Mouse (Mus musculus): ENCODE results near the gene Gid8. TPM values are rescaled to one million over a fixed set of nuclear protein-coding genes. Genes with fewer than 3 reads are reported as not detected.
A peak's percentile ranks its signal among the peaks of the same experiment; 100 is the strongest.

Gene Gid8
- total RNA-seq (2021) = 10 to 100 TPM; 59.3 to 61.3 TPM
- 38.9 and 70.7 TPM in 2 replicates for polyA plus RNA-seq (2012; rRNA removed)
- long read RNA-seq, transcript Gid8-201 (5 exons, 1,655 nt) = major isoform, 20 of 27 reads
- long read RNA-seq, partial matches to known transcripts = 3 of 27 reads
- long read RNA-seq, other reads (novel, unspliced or antisense) = 4 of 27 reads

DNA sequence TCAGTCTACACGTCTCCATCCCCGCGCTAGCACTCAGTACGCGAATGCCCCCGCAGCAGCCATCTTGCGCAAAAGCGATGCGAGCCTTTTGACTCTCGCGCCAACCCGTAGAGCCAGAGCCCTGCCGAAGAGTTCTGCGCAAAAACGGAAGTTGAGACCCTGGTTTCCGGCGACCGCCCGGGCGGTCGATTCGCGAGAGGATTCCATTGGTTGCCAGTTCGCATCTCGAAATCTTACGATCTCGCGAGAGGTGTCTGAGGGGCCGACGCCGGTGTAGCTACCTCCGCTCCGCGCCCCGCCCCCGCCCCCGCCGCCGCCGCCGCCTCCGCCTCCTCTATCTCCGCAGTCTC, at the start of gene Gid8, which contains the start of gene Dido1:
Gene Gid8 (plus strand): TSS at position 195 of the 350 bp plus-strand sequence.
Gene Dido1 (minus strand): TSS at position 77 of the 350 bp plus-strand sequence.
- H3K4me1 ChIP-seq (ENCODE audit: control insufficient read depth, insufficient read depth, low read length) = peaks cover 16% of the 10 kb centered on the region
- peak within 1 kb of the TSS; percentile 90 for H3K9ac ChIP-seq (ENCODE audit: low read depth, low read length)
- peak; percentile 79 for TF ChIP-seq POLR2A (IDR thresholded peaks at IDR 0.05; ENCODE audit: insufficient read depth, low read depth, low read length)
- TF ChIP-seq CTCF (IDR thresholded peaks at IDR 0.05) = no peak
- TF ChIP-seq EP300 (IDR thresholded peaks at IDR 0.05; ENCODE audit: insufficient read depth, low read depth, low read length) = 0 out of 2 replicates have a peak, but pooled peaks have one; percentile 57
- intact Hi-C loops (cut with DNase I) = loop anchor here (5.0 kb wide), 1 partner anchor 33 kb away; no protein-coding TSS in a partner anchor
- DNase-seq = peak; percentile 97 to 98
- no peaks in the 10 kb centered on the region for H3K27me3 ChIP-seq (ENCODE audit: control insufficient read depth, insufficient read depth, low read length)
- peaks cover 20% of the 10 kb centered on the region for H3K36me3 ChIP-seq (ENCODE audit: control insufficient read depth, insufficient read depth, low read length)
- H3K79me2 ChIP-seq (replicated peaks; ENCODE audit: control insufficient read depth, insufficient read depth, low read length) = peaks cover 12% of the 10 kb centered on the region
- under 1% methylated on average over 32 of the region's 43 CpGs for WGBS
- peak within 1 kb of the TSS; percentile 95 for H3K27ac ChIP-seq
- H3K4me3 ChIP-seq = peak within 1 kb of the TSS; percentile 89

GRCm38 (mm10) chr2:180660521-180660920, 49.4 kb upstream of the Gid8 start:
- Histone ChIP-seq H3K27me3 (ENCODE audit: control insufficient read depth, insufficient read depth, low read length) (no peaks in the 10 kb centered on the region), H3K9ac (ENCODE audit: low read depth, low read length) (no peak overlapping the region), H3K4me1 (ENCODE audit: control insufficient read depth, insufficient read depth, low read length) (no peaks in the 10 kb centered on the region), H3K79me2 (replicated peaks; ENCODE audit: control insufficient read depth, insufficient read depth, low read length) (no peaks in the 10 kb centered on the region), H3K36me3 (ENCODE audit: control insufficient read depth, insufficient read depth, low read length) (no peaks in the 10 kb centered on the region), H3K4me3 (no peak overlapping the region), H3K27ac (no peak overlapping the region)
- intact Hi-C loops (cut with DNase I) = no loop called here
- WGBS = 89% methylated on average over 5 of the region's 5 CpGs
- no peak for DNase-seq
- no peak for TF ChIP-seq POLR2A (IDR thresholded peaks at IDR 0.05; ENCODE audit: insufficient read depth, low read depth, low read length)
- TF ChIP-seq CTCF (IDR thresholded peaks at IDR 0.05) = no peak
- TF ChIP-seq EP300 (IDR thresholded peaks at IDR 0.05; ENCODE audit: insufficient read depth, low read depth, low read length) = no peak

- no peak overlapping the region for H3K4me3 ChIP-seq
- WGBS = 72% methylated on average over 4 of the region's 4 CpGs
- no peaks in the 10 kb centered on the region for H3K36me3 ChIP-seq (ENCODE audit: control insufficient read depth, insufficient read depth, low read length)
- H3K27ac ChIP-seq = no peak overlapping the region
- intact Hi-C loops (cut with DNase I) = no loop called here
- TF ChIP-seq EP300 (IDR thresholded peaks at IDR 0.05; ENCODE audit: insufficient read depth, low read depth, low read length) (no peak), CTCF (IDR thresholded peaks at IDR 0.05) (no peak), POLR2A (IDR thresholded peaks at IDR 0.05; ENCODE audit: insufficient read depth, low read depth, low read length) (no peak)
- H3K9ac ChIP-seq (ENCODE audit: low read depth, low read length) = no peak overlapping the region
- DNase-seq = no peak
- no peaks in the 10 kb centered on the region for H3K4me1 ChIP-seq (ENCODE audit: control insufficient read depth, insufficient read depth, low read length)
- no peaks in the 10 kb centered on the region for H3K27me3 ChIP-seq (ENCODE audit: control insufficient read depth, insufficient read depth, low read length)
- H3K79me2 ChIP-seq (replicated peaks; ENCODE audit: control insufficient read depth, insufficient read depth, low read length) = no peaks in the 10 kb centered on the region
These were observed 47.9 kb upstream of the Gid8 start for GRCm38 (mm10) chr2:180662008-180662407.

DNA sequence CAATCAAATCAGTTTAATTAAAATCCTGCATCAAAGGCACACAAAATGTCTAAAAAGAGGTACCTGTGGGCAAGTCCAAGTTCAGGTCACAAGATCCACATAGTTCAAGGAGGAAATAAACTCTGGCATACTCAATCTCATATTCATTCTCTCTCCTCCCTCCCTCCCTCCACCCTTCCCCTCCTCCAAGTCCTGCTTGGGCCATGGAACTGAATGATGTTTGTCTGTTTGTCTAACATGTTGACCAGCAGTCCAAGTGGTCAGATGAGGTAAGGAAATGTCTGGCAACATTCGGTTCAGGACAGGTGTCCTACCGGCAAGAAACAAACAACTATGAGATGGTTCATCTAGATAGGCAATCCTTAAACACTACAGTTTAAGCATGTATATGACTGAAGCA, 33.2 kb upstream of the Gid8 start:
- no peak for TF ChIP-seq CTCF (IDR thresholded peaks at IDR 0.05)
- no peak for TF ChIP-seq POLR2A (IDR thresholded peaks at IDR 0.05; ENCODE audit: insufficient read depth, low read depth, low read length)
- no peak for TF ChIP-seq EP300 (IDR thresholded peaks at IDR 0.05; ENCODE audit: insufficient read depth, low read depth, low read length)
- 86% methylated on average over 2 of the region's 2 CpGs for WGBS
- Histone ChIP-seq H3K36me3 (ENCODE audit: control insufficient read depth, insufficient read depth, low read length) (no peaks in the 10 kb centered on the region; the same call in 1 of the 2 replicates), H3K27me3 (ENCODE audit: control insufficient read depth, insufficient read depth, low read length) (no peaks in the 10 kb centered on the region), H3K4me1 (ENCODE audit: control insufficient read depth, insufficient read depth, low read length) (no peaks in the 10 kb centered on the region; the same call in 1 of the 2 replicates), H3K4me3 (no peak overlapping the region), H3K79me2 (replicated peaks; ENCODE audit: control insufficient read depth, insufficient read depth, low read length) (no peaks in the 10 kb centered on the region), H3K9ac (ENCODE audit: low read depth, low read length) (no peak overlapping the region), H3K27ac (no peak overlapping the region)
- no peak for DNase-seq
- intact Hi-C loops (cut with DNase I) = loop anchor here (5.0 kb wide), 2 partner anchors 36 to 51 kb away; partner anchors contain the start of genes Gid8 and Slc17a9

GRCm38 (mm10) chr2:180678609-180679140, 31.2 kb upstream of the Gid8 start:
- no peaks in the 10 kb centered on the region for H3K79me2 ChIP-seq (replicated peaks; ENCODE audit: control insufficient read depth, insufficient read depth, low read length)
- intact Hi-C loops (cut with DNase I) = loop anchor here (1.0 to 5.0 kb wide), 3 partner anchors 34 to 67 kb away; partner anchors contain the start of genes Gid8 and Slc17a9
- H3K4me1 ChIP-seq (ENCODE audit: control insufficient read depth, insufficient read depth, low read length) = no peaks in the 10 kb centered on the region; the same call in 1 of the 2 replicates
- peak; percentile 59 to 65 for DNase-seq
- TF ChIP-seq POLR2A (IDR thresholded peaks at IDR 0.05; ENCODE audit: insufficient read depth, low read depth, low read length) (no peak), CTCF (IDR thresholded peaks at IDR 0.05) (peak; percentile 87), EP300 (IDR thresholded peaks at IDR 0.05; ENCODE audit: insufficient read depth, low read depth, low read length) (peak; percentile 68; the same call in 1 of the 2 replicates)
- no peak overlapping the region for H3K27ac ChIP-seq
- peaks cover 2% of the 10 kb centered on the region; the same call in 1 of the 2 replicates for H3K36me3 ChIP-seq (ENCODE audit: control insufficient read depth, insufficient read depth, low read length)
- no peak overlapping the region for H3K4me3 ChIP-seq
- H3K9ac ChIP-seq (ENCODE audit: low read depth, low read length) = no peak overlapping the region
- no peaks in the 10 kb centered on the region for H3K27me3 ChIP-seq (ENCODE audit: control insufficient read depth, insufficient read depth, low read length)
- WGBS = 18% methylated on average over 4 of the region's 4 CpGs

- DNase-seq = no peak
- H3K79me2 ChIP-seq (replicated peaks; ENCODE audit: control insufficient read depth, insufficient read depth, low read length) = no peaks in the 10 kb centered on the region
- H3K36me3 ChIP-seq (ENCODE audit: control insufficient read depth, insufficient read depth, low read length) = peaks cover 2% of the 10 kb centered on the region
- no peaks in the 10 kb centered on the region; the same call in 1 of the 2 replicates for H3K4me1 ChIP-seq (ENCODE audit: control insufficient read depth, insufficient read depth, low read length)
- H3K9ac ChIP-seq (ENCODE audit: low read depth, low read length) = no peak overlapping the region
- 36% methylated on average over 2 of the region's 2 CpGs for WGBS
- intact Hi-C loops (cut with DNase I) = no loop called here
- TF ChIP-seq POLR2A (IDR thresholded peaks at IDR 0.05; ENCODE audit: insufficient read depth, low read depth, low read length) = no peak
- TF ChIP-seq CTCF (IDR thresholded peaks at IDR 0.05) = no peak
- TF ChIP-seq EP300 (IDR thresholded peaks at IDR 0.05; ENCODE audit: insufficient read depth, low read depth, low read length) = no peak
- H3K27ac ChIP-seq = no peak overlapping the region
- H3K4me3 ChIP-seq = no peak overlapping the region
- no peaks in the 10 kb centered on the region for H3K27me3 ChIP-seq (ENCODE audit: control insufficient read depth, insufficient read depth, low read length)
These were observed 28.7 kb upstream of the Gid8 start for GRCm38 (mm10) chr2:180681225-180681624.

All from heart, adult 2 months (tissue).